Mouse (Mus musculus) brain, embryonic 14.5 days (tissue): Measurements from ENCODE around the gene Sult1c2. TPM values are rescaled to one million over a fixed set of nuclear protein-coding genes. Genes with fewer than 3 reads are reported as not detected.
"Not testable (repeated sequence)": the region's sequence is repeated elsewhere in the genome, so short reads cannot be mapped to it uniquely, and the experiment has no call there.

Source experiments
- DNase-seq: peaks from one replicate; pipeline ENCODE4 v3.0.0-alpha.2; 2011; ENCODE audit warnings: low read depth
- CTCF ChIP-seq: fragments of 200-500 bp; IDR thresholded peaks from 2 replicates; pipeline ENCODE4 v1.5.1; 2012; ENCODE audit warnings: inconsistent platforms, mild to moderate bottlenecking, moderate library complexity, borderline replicate concordance; ENCODE audit not compliant: insufficient read depth, insufficient read length; ENCODE audit errors: extremely low read depth
- POLR2A ChIP-seq: fragments of 200-500 bp; IDR thresholded peaks from 2 replicates; pipeline ENCODE4 v1.6.1; 2012; ENCODE audit warnings: mild to moderate bottlenecking, inconsistent platforms, borderline replicate concordance; ENCODE audit not compliant: poor library complexity, insufficient read depth, insufficient read length, severe bottlenecking; ENCODE audit errors: extremely low read depth
- polyA plus RNA-seq: library from polyadenylated mRNA; depleted of rRNA; stranded (reverse); fragments of >200 nt; gene quantifications from 2 replicates; pipeline ENCODE4 v1.2.3, GENCODE M21; 2012; rRNA removed

Gene Sult1c2
- not detected in 2 replicates for polyA plus RNA-seq

- no peak for DNase-seq
- no peak for TF ChIP-seq POLR2A
- TF ChIP-seq CTCF = no peak
These were observed at the start of gene Sult1c2 for GRCm38 (mm10) chr17:53846206-53846605. Sult1c2 (minus strand) TSS chr17:53846339.

DNA sequence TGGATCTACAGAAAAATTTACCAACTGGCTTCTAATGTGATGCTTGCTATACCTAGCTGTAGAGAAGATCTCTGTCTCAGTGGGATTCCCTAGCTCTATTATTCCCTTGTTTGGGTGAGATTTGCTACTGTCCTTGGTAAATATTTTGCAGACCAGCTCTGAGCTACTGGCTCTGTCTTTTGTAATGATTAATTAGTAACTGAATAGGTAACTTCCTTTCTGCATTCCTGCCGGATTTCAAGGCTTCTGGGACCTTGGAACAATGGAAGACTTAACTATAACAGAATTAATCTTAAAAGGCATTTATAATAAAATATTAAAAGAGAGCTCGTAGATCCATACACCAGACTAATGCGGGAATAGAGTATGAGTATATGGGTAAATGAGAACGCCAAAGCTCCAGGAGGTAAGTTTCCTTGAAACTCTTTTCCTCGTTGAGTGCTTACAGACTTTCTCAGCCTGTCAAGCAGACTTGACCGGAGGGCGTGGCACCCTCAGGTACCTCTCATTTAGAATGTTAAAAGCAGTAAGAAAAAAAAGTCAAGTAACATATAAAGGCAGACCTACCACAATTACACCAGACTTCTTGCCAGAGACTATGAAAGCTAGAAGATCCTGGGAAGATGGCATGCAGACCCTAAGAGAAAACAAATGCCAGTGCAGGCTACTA lies 33.0 kb upstream of the Sult1c2 start:
- not testable (repeated sequence) for DNase-seq

- DNase-seq = no peak
- no peak for TF ChIP-seq POLR2A
- TF ChIP-seq CTCF = no peak
These were observed 28.3 kb upstream of the Sult1c2 start for GRCm38 (mm10) chr17:53874433-53874832.

DNA sequence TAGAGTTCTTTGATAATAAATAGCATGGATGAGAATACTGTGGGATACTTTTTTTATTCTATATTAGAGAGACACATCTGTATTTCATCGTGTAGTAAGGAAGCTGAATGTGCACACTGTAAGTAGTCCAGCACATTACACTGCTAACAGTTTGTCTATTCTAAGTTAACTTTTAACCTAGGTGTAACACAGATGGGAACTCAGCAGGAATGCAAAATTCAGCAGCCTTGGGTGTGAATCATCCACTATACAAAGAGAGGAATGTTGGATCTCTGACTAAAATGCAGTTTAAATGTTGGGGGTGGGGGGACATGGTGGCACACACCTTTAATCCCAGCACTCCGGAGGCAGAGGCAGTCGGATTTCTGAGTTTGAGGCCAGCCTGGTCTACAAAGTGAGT lies 26.1 kb upstream of the Sult1c2 start:
- TF ChIP-seq CTCF (no peak), POLR2A (no peak)
- DNase-seq = no peak

DNA sequence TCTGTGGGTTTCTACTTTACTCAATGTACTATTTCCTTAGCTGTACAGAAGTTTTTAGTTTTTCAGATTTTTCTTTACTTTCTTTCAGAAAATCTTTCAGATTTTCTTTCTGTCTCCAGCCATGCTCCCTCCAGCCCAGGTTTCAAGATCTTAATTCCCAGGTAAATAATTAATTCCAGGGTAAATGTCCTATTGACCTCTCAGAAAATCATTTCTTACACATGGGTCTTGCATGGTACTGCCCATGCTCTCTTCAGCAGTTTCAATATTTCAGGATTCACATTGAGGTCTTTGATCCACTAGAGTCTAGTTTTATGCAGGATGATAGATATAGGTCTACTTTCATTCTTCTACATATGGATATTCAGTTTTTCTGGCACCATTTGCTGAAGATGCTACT lies 23.8 kb upstream of the Sult1c2 start:
- DNase-seq = no peak
- TF ChIP-seq POLR2A = no peak
- TF ChIP-seq CTCF = no peak

DNA sequence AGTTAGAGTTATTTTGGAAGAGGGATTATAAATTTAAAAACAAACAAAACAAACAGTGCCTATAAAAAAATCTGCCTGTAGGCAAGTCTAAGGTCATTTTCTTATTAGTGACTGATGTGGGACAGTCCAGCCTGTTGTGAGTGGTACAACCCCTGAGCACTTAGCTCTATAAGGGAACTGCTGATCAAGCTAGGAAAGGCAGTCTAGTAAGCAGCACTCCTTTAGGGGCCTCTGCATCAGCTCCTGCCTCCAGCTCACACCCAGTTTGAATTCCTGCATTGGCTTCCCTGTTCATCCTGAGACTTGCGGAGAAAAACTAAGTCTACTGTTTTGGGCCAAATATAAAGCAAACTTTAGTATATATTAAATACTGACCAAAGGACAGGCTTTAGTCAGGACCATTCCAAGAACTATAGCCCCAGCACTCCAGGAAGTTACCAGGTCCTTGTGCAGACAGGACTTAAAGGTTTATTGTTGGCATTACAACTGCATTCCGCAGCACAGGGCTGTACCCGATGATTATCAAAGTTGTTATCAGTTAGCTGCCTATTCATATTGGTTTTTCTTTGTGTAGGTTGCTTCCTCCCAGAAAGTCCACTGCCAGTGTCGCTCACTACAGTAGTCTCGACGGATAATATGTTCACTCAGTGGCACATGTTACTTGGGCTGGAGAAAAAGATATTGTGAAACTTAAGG lies 19.3 kb upstream of the Sult1c2 start:
- TF ChIP-seq CTCF (no peak), POLR2A (no peak)
- no peak for DNase-seq

- no peak for DNase-seq
- TF ChIP-seq CTCF = no peak
- no peak for TF ChIP-seq POLR2A
These were observed 14.4 kb upstream of the Sult1c2 start for GRCm38 (mm10) chr17:53860548-53860947.

GRCm38 (mm10) chr17:53854992-53855391 lies 8.9 kb upstream of the Sult1c2 start:
- DNase-seq = no peak
- TF ChIP-seq POLR2A = no peak
- no peak for TF ChIP-seq CTCF

DNA sequence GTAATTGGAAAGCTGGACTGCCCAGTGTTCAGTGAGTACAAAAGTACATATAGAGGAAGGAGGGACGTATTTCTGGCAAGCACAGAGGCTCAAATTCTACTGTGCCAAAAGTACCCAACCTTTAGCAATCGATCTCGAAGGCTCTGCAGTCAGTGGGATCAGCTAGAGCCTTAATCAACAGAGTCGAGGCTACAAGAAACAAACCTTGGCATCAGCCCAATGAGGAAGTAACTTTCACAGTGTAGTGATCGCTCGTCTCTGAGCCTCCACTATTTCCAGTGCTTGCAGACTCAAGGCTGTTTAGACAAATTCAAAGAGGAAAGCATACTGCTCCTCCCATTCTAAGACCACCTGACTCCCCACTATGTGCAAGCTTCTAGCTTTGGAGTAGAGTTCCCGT lies 343 bp downstream of the Sult1c2 start:
- DNase-seq = no peak
- TF ChIP-seq POLR2A (no peak), CTCF (no peak)

GRCm38 (mm10) chr17:53833366-53833765 lies 12.8 kb downstream of the Sult1c2 start:
- TF ChIP-seq CTCF (peak; percentile 57; the same call in 1 of the 2 replicates), POLR2A (no peak)
- peak; percentile 58 for DNase-seq

GRCm38 (mm10) chr17:53803974-53804373 lies 42.2 kb downstream of the Sult1c2 start:
- not testable (repeated sequence) for DNase-seq

- no peak for DNase-seq
- TF ChIP-seq POLR2A (no peak), CTCF (no peak)
These were observed 62.8 kb downstream of the Sult1c2 start for GRCm38 (mm10) chr17:53783381-53783780.

Other genes starting within 250 kb of the Sult1c2 start
- 5.3 and 10.2 TPM in 2 replicates for gene Sgo1, start 157.0 kb downstream of the Sult1c2 start, polyA plus RNA-seq
- gene Sult1c1, start 144.3 kb upstream of the Sult1c2 start, polyA plus RNA-seq = not detected in 2 replicates